Mouse (Mus musculus): ENCODE measurements at regions not wholly inside any gene's neighbourhood (a gene's known extent, or its start where the extent isn't known, plus 50 kb on each side); places are given as distances from the start of the nearest gene placed in this dataset.
"Not testable (repeated sequence)": the region's sequence is repeated elsewhere in the genome, so short reads cannot be mapped to it uniquely, and the experiment has no call there.

GRCm38 (mm10) chr10:96230391-96230790 lies 94.0 kb downstream of the Gm5426 start:
- no peak overlapping the region for H3K4me3 ChIP-seq
- H3K4me2 ChIP-seq = no peak overlapping the region
- H3K36me3 ChIP-seq = no peaks in the 10 kb centered on the region
- H3K9me3 ChIP-seq = no peaks in the 10 kb centered on the region
- ATAC-seq (ENCODE audit: low read depth) = no peak
- H3K27me3 ChIP-seq = no peaks in the 10 kb centered on the region
- peaks cover 4% of the 10 kb centered on the region for H3K4me1 ChIP-seq (replicated peaks)
- no peak overlapping the region for H3K9ac ChIP-seq
- H3K27ac ChIP-seq (replicated peaks) = no peak overlapping the region
- WGBS = 84% methylated on average over 8 of the region's 8 CpGs

- no peak for ATAC-seq (ENCODE audit: low read depth)
- no peak overlapping the region for H3K4me3 ChIP-seq
- H3K9me3 ChIP-seq = no peaks in the 10 kb centered on the region
- H3K27me3 ChIP-seq = no peaks in the 10 kb centered on the region
- H3K36me3 ChIP-seq = no peaks in the 10 kb centered on the region
- peaks cover 4% of the 10 kb centered on the region for H3K4me1 ChIP-seq (replicated peaks)
- 95% methylated on average over 6 of the region's 6 CpGs for WGBS
- no peak overlapping the region for H3K27ac ChIP-seq (replicated peaks)
- no peak overlapping the region for H3K9ac ChIP-seq
- H3K4me2 ChIP-seq = no peak overlapping the region
These were observed 94.9 kb downstream of the Gm5426 start for GRCm38 (mm10) chr10:96231309-96231708.

GRCm38 (mm10) chr10:96232889-96233288 lies 96.5 kb downstream of the Gm5426 start:
- no peak overlapping the region for H3K27ac ChIP-seq (replicated peaks)
- 44% methylated on average over 1 of the region's 1 CpGs for WGBS

GRCm38 (mm10) chr10:96234564-96235412 lies 98.4 kb downstream of the Gm5426 start:
- H3K36me3 ChIP-seq = no peaks in the 10 kb centered on the region
- H3K9ac ChIP-seq = no peak overlapping the region
- peaks cover 4% of the 10 kb centered on the region for H3K4me1 ChIP-seq (replicated peaks)
- ATAC-seq (ENCODE audit: low read depth) = no peak
- WGBS = 64% methylated on average over 10 of the region's 10 CpGs
- no peak overlapping the region for H3K4me3 ChIP-seq
- no peaks in the 10 kb centered on the region for H3K27me3 ChIP-seq
- no peak overlapping the region for H3K4me2 ChIP-seq
- H3K9me3 ChIP-seq = no peaks in the 10 kb centered on the region
- 0 out of 2 replicates have a peak overlapping the region, but pooled peaks have one; percentile 35 for H3K27ac ChIP-seq (replicated peaks)

More at GRCm38 (mm10) chr10:96232889-96233288, 96.5 kb downstream of the Gm5426 start:
- H3K9ac ChIP-seq = no peak overlapping the region
- no peaks in the 10 kb centered on the region for H3K9me3 ChIP-seq
- peaks cover 4% of the 10 kb centered on the region for H3K4me1 ChIP-seq (replicated peaks)
- H3K27me3 ChIP-seq = no peaks in the 10 kb centered on the region
- H3K4me2 ChIP-seq = no peak overlapping the region
- no peak for ATAC-seq (ENCODE audit: low read depth)
- H3K36me3 ChIP-seq = no peaks in the 10 kb centered on the region
- H3K4me3 ChIP-seq = no peak overlapping the region

- not testable (repeated sequence) for H3K9ac ChIP-seq; H3K4me3 ChIP-seq; H3K9me3 ChIP-seq; H3K27ac ChIP-seq (replicated peaks); H3K36me3 ChIP-seq; H3K27me3 ChIP-seq; H3K4me2 ChIP-seq; H3K4me1 ChIP-seq (replicated peaks); ATAC-seq (ENCODE audit: low read depth)
- WGBS = 84% methylated on average over 4 of the region's 4 CpGs
These were observed 99.6 kb downstream of the Gm5426 start for GRCm38 (mm10) chr10:96236031-96236430.

GRCm38 (mm10) chr10:96236777-96237373 lies 100.5 kb downstream of the Gm5426 start:
- Histone ChIP-seq H3K27ac (replicated peaks) (no peak overlapping the region), H3K9ac (no peak overlapping the region), H3K4me3 (no peak overlapping the region), H3K27me3 (no peaks in the 10 kb centered on the region), H3K4me1 (replicated peaks) (peaks cover 4% of the 10 kb centered on the region), H3K4me2 (no peak overlapping the region), H3K9me3 (no peaks in the 10 kb centered on the region), H3K36me3 (no peaks in the 10 kb centered on the region)
- ATAC-seq (ENCODE audit: low read depth) = no peak
- WGBS = 89% methylated on average over 6 of the region's 6 CpGs

GRCm38 (mm10) chr10:96237572-96238130 lies 101.2 kb downstream of the Gm5426 start:
- ATAC-seq (ENCODE audit: low read depth) = no peak
- H3K4me1 ChIP-seq (replicated peaks) = peaks cover 4% of the 10 kb centered on the region
- WGBS = 97% methylated on average over 5 of the region's 5 CpGs

GRCm38 (mm10) chr10:96238251-96238650 lies 101.8 kb downstream of the Gm5426 start:
- no peak overlapping the region for H3K4me3 ChIP-seq
- 0 out of 2 replicates have a peak, but pooled peaks cover 3% of the 10 kb centered on the region for H3K9me3 ChIP-seq
- 90% methylated on average over 4 of the region's 4 CpGs for WGBS
- H3K9ac ChIP-seq = no peak overlapping the region
- H3K27ac ChIP-seq (replicated peaks) = no peak overlapping the region
- no peaks in the 10 kb centered on the region for H3K27me3 ChIP-seq
- no peak overlapping the region for H3K4me2 ChIP-seq
- no peaks in the 10 kb centered on the region for H3K36me3 ChIP-seq
- no peak for ATAC-seq (ENCODE audit: low read depth)
- H3K4me1 ChIP-seq (replicated peaks) = peaks cover 4% of the 10 kb centered on the region

More at GRCm38 (mm10) chr10:96237572-96238130, 101.2 kb downstream of the Gm5426 start:
- Histone ChIP-seq H3K9me3 (0 out of 2 replicates have a peak, but pooled peaks cover 3% of the 10 kb centered on the region), H3K27me3 (no peaks in the 10 kb centered on the region), H3K9ac (no peak overlapping the region), H3K36me3 (no peaks in the 10 kb centered on the region), H3K27ac (replicated peaks) (no peak overlapping the region), H3K4me2 (no peak overlapping the region), H3K4me3 (no peak overlapping the region)

- ATAC-seq (ENCODE audit: low read depth) = no peak
- Histone ChIP-seq H3K36me3 (no peaks in the 10 kb centered on the region), H3K27ac (replicated peaks) (no peak overlapping the region), H3K27me3 (no peaks in the 10 kb centered on the region), H3K4me3 (no peak overlapping the region), H3K9me3 (0 out of 2 replicates have a peak, but pooled peaks cover 3% of the 10 kb centered on the region), H3K9ac (no peak overlapping the region), H3K4me1 (replicated peaks) (peaks cover 4% of the 10 kb centered on the region), H3K4me2 (no peak overlapping the region)
- 83% methylated on average over 3 of the region's 3 CpGs for WGBS
These were observed 102.4 kb downstream of the Gm5426 start for GRCm38 (mm10) chr10:96238850-96239249.

GRCm38 (mm10) chr10:96240591-96240990 lies 104.2 kb downstream of the Gm5426 start:
- Histone ChIP-seq H3K9ac (no peak overlapping the region), H3K4me3 (no peak overlapping the region), H3K4me1 (replicated peaks) (no peaks in the 10 kb centered on the region), H3K36me3 (no peaks in the 10 kb centered on the region), H3K9me3 (0 out of 2 replicates have a peak, but pooled peaks cover 3% of the 10 kb centered on the region), H3K4me2 (no peak overlapping the region), H3K27ac (replicated peaks) (no peak overlapping the region), H3K27me3 (no peaks in the 10 kb centered on the region)
- 93% methylated on average over 4 of the region's 4 CpGs for WGBS
- no peak for ATAC-seq (ENCODE audit: low read depth)

GRCm38 (mm10) chr10:96253671-96254070 lies 117.3 kb downstream of the Gm5426 start:
- H3K4me1 ChIP-seq (replicated peaks) = no peaks in the 10 kb centered on the region
- H3K27ac ChIP-seq (replicated peaks) = no peak overlapping the region
- H3K9me3 ChIP-seq = no peaks in the 10 kb centered on the region
- no peak overlapping the region for H3K4me2 ChIP-seq
- no peak overlapping the region for H3K4me3 ChIP-seq
- H3K36me3 ChIP-seq = no peaks in the 10 kb centered on the region
- no peaks in the 10 kb centered on the region for H3K27me3 ChIP-seq
- no peak for ATAC-seq (ENCODE audit: low read depth)
- H3K9ac ChIP-seq = no peak overlapping the region

- Histone ChIP-seq H3K27me3 (no peaks in the 10 kb centered on the region), H3K27ac (replicated peaks) (no peak overlapping the region), H3K9ac (no peak overlapping the region), H3K4me2 (no peak overlapping the region), H3K4me3 (no peak overlapping the region), H3K4me1 (replicated peaks) (no peaks in the 10 kb centered on the region), H3K36me3 (no peaks in the 10 kb centered on the region), H3K9me3 (no peaks in the 10 kb centered on the region)
- 82% methylated on average over 2 of the region's 2 CpGs for WGBS
- no peak for ATAC-seq (ENCODE audit: low read depth)
These were observed 118.0 kb downstream of the Gm5426 start for GRCm38 (mm10) chr10:96254250-96254862.

All from neural tube, embryonic 13.5 days (tissue).